Mouse (Mus musculus): ENCODE data around the gene Slc25a35.
"Not testable (repeated sequence)": the region's sequence is repeated elsewhere in the genome, so short reads cannot be mapped to it uniquely, and the experiment has no call there.

Slc25a35 gene

DNA sequence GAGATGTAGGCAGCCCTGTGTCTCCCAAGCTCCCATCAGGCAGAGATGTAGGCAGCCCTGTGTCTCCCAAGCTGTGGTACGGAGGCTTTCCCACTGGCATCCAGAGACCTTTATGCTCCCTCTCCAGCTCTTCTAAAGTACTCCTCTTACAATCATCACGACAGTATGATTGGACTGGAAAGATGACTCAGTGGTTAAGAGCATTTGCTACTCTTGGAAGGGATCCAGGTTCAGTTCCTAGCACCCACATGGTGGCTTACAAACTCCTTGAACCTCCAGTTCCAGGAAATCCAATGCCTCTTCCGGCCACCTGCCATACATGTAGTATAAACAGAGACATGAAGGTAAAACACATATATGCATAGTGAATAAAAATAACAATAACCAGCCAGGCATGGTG lies 6.3 kb upstream of the Slc25a35 start:
- no peak for DNase-seq (ENCODE audit: low spot score in 2 of 2)

DNA sequence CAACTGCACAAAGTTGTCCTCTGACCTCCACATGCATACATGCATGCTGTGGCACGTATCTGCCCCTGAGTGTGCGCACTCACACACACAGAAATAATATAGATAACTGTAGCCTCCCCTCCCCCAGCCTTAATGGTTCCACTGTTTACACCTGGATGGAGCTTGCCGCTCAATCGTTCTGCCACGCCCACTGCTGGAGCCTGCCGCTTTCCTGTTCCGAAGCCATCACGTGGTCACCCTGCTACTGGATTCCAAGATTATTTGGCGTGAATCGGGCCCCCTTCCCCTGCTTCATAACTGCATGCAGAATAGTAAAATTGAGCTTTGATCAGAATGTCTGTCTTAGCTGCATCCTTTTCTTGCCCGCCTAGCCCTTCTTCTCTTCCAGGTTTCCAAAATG lies 5.8 kb upstream of the Slc25a35 start:
- DNase-seq (ENCODE audit: low spot score in 2 of 2): not testable (repeated sequence)

DNA sequence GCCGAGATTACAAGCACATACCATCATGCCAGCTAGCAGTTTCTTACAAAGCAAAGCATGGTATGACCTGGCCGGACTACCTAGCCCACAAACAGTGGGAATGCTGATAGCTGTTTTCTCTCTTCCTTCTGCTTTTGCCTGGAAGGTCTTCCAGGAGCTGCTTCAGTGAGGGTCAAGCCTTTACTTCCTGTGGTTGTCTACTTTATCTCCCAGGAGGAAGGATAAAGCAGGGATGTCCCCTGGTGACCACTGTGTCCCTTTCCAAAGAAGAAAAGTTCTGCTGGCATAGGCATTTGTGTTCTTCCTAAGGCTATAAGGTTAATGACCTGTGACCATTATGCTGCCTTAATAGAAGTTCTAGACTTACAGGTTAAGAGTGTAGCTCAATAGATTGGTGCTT lies 4.5 kb upstream of the Slc25a35 start:
- no peak for DNase-seq (ENCODE audit: low spot score in 2 of 2)

DNA sequence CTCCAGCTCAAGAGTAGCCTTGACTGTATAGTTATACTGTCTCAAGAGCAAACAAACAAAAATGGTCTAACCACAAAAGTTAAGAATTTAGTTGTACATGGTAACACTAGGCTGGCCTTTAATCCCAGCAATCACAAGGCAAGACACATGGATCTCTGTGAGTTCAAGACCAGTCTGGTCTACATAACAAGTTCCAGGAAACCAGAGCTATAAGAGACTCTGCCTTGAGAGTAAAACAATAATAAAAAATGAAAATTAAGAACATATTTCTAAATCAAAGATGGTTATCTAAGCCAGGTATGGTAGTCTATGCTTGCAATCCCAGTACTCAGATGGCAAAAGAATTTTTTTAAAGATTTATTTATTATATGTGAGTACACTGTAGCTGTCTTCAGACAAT lies 2.9 kb upstream of the Slc25a35 start:
- no peak for DNase-seq (ENCODE audit: low spot score in 2 of 2)

DNA sequence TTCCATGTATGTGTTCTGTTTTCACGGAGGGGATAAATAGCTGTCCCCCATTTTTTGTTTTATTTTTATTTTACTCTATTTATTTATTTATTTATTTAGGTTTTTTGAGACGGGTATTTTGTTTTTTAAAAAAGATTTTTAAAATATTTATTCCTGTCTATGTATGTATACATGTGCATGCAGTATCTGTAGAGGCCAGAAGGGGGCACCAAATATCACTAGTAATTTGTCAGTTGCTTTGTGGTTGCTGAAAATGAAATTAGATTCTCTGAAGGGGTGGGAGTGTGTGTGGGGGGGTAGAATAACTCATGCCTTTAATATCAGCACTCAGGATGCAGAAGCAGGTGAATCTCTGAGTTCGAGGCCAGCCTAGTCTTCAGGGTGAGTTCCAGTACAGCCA lies 2.1 kb upstream of the Slc25a35 start:
- DNase-seq (ENCODE audit: low spot score in 2 of 2): no peak

DNA sequence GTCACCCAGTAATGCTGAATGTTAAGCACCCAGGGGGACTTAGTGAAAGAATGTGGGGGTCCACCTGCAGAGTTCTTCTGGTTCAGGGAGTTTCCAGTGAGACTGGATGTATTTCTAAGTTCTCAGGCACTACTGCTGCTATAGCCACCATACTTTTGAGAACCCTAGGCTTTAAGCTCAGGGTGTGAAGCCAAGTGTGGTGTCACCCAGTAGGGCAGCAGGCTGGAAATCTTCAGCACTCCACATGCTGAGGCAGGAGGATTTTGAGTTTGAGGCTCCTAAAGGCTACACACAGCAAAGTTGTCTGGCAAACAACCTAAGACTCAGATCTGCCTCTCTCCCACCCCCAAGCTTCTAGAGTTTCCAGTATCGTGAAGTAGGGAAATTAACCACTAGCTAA lies 1.4 kb upstream of the Slc25a35 start:
- DNase-seq (ENCODE audit: low spot score in 2 of 2): no peak

DNA sequence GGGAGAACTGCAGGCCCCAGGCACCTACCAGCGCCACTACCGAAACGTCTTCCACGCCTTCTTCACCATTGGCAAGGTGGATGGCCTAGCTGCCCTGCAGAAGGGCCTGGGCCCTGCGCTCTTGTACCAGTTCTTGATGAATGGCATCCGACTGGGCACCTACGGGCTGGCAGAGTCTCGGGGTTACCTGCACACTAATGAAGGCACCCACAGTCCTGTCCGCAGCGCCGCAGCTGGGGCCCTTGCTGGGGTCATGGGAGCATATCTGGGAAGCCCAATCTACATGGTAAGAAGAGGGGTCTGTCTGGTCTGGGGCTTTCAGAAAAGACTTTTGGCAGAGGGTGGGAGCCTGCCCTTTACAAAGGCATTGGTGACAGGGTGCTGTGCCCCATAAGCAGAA lies 821 bp downstream of the Slc25a35 start:
- no peak for DNase-seq (ENCODE audit: low spot score in 2 of 2)

DNA sequence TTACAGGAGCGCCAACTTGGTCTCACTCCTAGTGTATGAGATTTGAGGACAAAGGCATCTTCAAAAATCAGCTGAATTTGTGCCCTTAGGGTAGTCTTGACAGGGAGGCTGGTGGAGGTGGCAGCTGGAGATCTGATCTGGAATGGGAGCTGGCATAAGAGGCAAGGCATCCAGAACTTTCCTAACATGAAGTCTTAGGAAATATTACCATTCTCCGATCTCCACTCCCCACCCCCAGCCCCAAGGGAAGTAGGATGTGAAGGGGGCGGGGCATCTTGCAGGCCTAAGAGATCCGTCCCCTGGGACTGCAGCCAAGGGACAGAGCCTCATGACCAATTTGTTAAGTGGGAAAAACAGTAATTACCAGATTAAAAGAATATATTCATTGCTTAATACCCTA lies 2.3 kb downstream of the Slc25a35 start:
- no peak for DNase-seq (ENCODE audit: low spot score in 2 of 2)

DNA sequence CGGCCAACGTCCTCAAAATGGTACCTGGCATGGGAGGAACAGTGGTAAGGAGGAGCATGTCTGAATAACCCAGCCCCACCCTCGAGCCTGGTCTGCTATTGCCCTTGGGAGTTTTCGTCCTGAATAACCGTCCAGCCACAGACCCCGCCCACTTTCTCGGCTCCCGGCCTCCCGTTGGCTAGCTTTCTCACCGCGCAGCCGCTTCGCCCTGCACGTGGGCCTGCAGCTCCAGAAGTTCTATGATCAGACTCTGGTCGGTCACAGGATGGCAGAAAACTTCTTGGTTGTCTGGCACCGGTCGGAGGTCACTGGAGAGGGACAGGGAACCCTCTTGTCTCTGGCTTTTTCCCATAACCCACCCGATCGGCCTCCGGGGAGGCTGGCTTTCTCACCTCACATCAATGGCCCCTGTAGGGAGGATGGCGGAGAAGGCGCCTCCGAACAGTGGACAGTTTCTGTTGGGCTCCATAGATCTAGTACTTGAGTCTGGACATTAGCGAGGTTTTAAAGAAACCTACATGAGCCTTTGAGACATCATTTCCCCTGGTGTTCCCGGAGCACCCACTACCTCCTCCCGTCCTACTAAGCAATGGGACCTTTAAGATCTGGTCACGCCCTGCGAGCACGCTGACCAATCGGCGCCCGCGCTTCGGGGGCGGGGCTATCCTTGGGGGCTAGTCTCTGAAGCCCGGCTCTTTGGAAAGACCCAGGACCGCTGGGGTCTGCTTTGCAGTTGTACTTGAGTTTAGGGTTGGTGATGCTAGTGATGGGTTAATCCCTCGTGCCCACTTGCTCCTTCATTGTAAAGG lies 5.5 kb downstream of the Slc25a35 start:
- DNase-seq (ENCODE audit: low spot score in 2 of 2): peak; percentile 63 to 67

DNA sequence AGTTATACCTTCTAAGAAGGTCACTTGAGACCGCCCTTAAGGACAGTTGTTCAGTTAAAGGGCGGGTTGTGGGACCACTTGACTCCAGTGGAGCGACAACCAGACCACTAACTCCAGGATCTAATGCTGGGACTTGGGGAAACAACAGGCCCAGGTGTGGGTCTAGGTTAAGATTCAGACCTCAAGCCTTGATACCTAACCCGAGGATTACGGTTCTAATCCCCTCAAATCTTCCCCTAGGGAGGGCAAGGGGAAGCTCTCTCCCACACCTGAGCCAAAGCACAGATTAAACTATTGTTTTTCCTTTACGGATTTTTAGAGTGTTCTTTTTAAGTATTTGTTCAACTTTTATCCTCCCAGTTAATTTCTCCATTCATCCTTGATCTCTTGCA lies 6.1 kb downstream of the Slc25a35 start:
- DNase-seq (ENCODE audit: low spot score in 2 of 2): no peak

DNA sequence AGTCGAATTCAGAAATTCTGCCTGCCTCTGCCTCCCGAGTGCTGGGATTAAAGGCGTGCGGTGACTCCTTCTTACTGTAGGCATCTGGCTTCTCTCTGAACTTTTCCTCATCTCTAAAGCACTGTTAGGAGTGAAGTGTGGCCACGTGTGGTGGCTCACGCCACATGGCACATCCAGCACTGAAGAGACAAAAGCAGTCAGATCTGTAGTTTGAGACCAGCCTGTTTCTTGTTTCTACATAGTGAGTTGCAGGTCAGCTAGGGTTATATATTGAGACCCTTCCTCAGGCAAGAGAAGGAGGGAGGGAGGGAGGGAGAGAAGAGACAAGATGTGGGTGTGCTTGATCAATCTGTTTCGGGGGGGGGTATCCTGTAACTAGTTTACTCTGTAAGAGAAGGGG lies 7.2 kb downstream of the Slc25a35 start, which contains the start of gene Rangrf:
Gene Rangrf, minus strand, starts transcription at position 101 of the 400 bp plus-strand sequence.
- DNase-seq (ENCODE audit: low spot score in 2 of 2): no peak

DNA sequence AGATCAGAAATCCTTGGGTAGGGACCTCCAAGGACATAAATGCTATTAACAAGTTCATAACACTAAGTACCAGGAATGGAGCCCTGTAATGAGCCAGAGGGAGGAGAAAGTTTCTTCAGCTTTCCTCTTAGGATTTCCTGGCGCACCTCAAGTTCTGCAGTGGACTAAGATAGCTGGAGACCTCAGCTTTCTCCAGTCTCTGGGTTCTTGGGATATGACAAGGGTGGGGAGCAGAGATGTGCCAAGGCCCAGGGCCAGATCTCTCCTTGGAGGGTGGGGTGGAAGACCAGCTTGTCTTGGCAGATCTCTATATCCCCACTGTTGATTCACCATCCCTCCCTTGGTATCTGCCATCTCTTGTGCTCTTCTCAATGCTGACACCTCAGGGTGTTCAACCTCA lies 7.7 kb downstream of the Slc25a35 start:
- DNase-seq (ENCODE audit: low spot score in 2 of 2): no peak

DNA sequence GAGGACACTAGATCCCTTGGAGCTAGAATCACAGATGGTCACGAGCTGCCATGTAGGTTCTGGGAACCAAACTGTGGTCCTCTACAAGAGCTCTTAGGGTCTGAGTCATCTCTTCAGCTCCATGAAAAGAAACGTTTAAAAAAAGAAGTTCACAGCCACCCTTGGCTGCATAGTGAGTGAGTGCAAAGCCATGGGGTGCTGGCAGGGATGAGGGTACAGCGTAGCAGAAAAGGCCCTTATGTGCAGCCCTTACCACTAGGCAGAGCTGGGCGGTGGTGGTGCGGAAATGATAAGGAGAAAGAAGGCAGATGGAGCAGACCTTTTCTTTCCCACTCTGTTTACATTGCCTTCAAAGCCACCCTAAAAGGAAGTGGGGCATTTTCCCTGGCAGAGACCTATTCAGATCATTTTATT lies 11.4 kb downstream of the Slc25a35 start:
- DNase-seq (ENCODE audit: low spot score in 2 of 2): no peak

DNA sequence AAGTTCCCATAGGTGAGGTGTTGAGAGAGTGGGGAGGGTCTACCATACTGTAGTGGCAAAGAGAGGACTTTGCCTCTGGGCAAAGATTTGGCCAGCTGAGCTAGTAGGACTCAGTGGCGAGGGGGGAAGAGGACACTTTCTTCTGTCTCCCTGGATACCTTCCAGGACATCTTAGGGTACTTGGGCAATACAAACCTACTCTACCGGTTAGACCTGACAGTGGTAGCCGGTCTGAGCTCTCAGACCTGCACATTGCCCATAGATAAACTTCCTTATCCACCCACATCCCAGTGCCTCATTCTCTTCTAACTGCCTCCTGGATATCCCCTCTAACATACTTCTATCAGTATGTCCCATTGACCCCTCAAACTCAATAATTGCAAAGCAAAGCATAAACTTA lies 13.0 kb downstream of the Slc25a35 start:
- DNase-seq (ENCODE audit: low spot score in 2 of 2): no peak

DNA sequence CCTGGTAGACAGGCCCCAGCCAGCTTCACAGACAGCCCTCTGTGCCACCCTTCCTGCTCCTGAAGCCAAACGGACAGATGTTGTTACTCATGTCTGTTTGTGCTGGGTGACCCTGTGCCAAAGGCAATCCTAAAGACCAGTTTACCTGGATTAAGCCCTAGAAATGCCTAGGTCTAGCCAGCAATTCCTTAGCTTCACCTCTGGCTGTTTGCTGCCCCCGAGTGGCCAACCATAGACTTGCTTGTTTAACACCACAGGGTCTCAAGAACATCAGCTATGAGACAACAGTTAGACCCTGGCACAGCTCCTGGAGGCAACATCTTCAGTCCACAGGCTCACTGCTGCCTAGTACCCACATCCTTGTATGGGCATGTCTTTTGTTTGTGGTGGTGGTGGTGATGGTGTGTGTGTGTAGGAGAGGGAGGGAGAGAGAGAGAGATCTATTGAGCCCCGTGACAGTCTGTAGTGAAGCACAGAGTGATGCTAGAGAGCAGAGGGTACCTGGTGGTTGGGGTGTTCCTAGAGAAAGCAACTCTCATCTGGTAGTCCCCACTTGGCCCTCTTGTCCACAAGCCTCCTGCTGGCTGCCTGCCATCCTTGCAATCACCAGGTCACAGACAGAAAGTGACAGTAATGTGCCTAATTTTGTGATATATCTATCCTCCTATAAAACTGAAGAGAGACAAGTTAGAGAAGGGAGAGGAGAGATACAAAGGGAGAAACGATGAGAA lies 14.9 kb downstream of the Slc25a35 start:
- DNase-seq (ENCODE audit: low spot score in 2 of 2): peak; percentile 56 to 65

DNA sequence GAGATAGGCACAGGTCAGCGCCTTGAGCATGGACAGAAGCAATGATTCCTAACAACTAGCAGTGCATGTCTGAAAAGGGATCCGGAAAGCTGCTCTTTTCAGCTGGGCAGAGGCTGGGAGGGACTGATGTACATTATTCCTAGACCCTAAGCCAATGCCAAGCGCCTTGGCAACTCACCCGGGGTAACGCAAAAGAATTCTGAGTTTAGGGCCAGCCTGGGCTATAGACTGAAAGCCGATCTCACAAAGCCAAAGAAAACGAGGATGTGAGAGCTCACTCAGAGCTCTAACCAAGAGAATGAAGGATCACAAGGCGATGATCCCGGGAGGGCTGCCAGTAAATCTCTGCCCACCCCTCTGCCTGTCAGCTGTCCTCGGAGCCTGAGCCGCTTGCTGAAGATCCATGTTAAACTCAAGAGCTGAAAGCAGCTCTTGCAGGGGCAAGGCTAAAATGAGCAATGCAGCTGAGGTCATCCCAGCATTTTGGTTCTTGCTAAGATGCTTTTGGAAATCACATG lies 19.5 kb downstream of the Slc25a35 start:
- no peak for DNase-seq (ENCODE audit: low spot score in 2 of 2)

DNA sequence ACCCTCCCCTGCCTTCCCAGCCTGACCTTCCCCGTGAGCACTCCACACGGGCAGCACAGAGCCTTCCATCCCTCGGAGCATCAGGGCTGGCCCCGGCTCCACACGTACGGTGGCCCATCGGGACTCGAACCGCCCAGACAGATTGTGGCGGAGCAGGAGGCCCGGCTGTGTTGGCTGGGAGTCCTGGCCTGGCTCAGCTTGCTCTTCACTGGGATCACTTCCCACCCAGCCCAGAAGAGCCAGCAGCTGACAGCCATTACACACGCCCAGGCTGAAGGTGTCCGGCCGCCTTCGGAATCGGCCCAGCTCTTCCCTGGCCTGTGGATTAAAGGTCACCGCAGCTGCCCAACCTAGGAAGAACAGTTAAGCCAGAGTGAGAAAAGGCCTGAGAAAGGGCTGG lies 20.4 kb downstream of the Slc25a35 start:
- DNase-seq (ENCODE audit: low spot score in 2 of 2): no peak

DNA sequence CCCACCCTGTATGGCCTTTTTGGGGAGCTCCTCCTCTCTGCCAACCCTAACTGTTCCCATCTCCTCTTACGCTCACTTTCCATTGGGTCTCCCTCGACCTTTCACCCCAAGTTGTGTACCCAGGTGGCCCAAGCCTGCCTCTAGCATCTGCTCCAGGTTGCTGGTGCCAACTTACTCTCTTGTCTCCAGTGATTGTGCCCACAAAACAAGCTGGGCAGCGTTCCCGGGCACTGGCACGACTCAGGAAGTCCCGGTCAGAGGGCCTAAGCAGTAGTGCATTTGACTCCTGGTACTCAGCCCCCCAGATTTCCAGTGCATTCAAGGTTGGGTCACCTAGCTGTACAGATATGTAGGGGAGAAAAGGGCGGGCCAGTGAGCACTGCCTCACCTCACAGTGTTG lies 25.2 kb downstream of the Slc25a35 start:
- no peak for DNase-seq (ENCODE audit: low spot score in 2 of 2)

DNA sequence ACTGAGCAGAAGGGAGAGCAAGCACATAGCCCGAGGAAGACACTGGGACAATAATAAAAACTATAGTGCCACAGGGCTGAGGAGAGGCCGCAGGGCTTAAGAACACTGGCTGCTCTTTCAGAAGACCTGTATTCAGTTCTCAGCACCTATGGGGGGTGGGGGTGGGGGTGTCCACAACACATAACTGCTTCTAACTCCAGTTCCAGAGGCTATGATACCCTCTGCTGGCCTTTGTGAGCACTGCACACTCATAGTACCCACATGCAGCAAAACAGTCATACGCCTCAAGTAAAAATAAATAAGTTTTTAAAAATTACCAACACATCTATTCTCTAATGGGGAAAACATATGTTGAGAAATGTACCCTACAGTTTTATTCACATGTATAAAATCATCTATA lies 26.4 kb downstream of the Slc25a35 start:
- DNase-seq (ENCODE audit: low spot score in 2 of 2): no peak

DNA sequence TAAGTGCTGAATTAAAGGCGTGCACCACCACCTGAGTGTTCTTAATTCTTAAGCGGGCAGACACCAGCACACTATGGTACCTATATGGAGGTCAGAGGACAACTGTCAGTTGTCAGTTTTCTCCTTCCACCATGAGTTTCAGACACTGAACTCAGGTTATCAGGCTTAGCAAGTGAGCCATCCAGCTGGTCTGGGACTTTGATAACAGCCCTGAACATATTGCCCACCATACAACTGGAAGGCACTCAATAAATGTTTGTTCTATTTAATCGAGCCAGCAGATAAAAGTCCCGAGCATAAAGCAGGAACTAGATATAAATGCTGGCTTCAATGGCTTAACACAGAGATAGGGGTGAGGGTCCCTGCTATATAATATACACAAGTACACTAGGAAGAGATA lies 29.1 kb downstream of the Slc25a35 start:
- DNase-seq (ENCODE audit: low spot score in 2 of 2): no peak

DNA sequence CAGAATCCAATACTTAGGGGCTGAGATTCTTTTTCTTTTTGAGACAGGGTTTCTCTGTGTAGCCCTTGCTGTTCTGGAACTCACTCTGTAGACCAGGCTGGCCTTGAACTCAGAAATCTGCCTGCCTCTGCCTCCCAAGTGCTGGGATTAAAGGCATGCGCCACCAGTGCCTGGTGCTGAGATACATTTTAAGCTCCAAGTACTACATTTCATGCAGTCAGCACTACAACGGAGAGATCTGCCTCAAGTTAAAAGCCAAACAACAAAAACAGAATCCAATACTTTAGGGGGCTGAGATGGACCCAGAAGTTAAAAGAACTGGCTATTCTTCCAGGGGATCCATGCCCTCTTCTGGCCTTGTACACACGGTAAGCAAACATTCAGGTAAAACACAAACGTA lies 34.9 kb downstream of the Slc25a35 start:
- not testable (repeated sequence) for DNase-seq (ENCODE audit: low spot score in 2 of 2)

DNA sequence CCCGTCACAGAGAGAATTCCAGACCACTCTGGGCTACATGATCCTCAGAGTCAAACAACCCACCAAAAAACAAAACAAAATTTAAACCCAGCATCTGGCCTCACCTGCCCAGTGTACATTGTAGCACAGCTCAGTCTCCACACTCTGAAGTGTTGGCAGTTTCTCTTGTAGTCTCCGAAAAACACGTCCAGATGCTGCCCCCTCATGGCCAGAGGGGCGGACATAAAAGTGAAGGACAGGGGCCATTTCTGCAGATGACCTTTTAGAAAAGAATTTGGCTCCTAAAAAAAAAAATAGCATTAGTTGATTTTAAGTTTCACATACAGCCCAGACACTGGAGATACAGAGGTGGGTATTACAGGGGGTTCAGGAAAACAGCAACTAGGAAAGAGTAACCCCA lies 35.7 kb downstream of the Slc25a35 start:
- DNase-seq (ENCODE audit: low spot score in 2 of 2): no peak

DNA sequence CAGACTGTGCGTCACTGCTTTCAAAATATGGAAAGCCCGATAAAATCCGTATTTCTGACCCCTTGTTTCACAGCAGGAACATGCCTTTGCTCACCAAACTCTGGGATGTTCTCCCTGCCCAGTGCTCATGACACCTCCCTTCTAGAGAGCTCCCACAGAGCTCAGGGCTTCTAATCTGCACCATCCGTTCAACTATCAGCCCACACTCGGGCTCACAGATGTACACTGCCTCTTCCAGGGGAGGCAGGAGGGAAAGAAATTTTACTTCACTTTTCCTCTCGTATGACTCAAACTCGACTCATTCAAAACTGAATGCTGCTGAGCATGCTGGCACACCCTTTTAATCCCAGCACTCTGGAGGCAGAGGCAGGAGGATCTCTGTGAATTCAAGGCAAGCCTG lies 37.3 kb downstream of the Slc25a35 start:
- DNase-seq (ENCODE audit: low spot score in 2 of 2): no peak
